Mouse (Mus musculus): ENCODE measurements around the gene Eif4g1.

DNA sequence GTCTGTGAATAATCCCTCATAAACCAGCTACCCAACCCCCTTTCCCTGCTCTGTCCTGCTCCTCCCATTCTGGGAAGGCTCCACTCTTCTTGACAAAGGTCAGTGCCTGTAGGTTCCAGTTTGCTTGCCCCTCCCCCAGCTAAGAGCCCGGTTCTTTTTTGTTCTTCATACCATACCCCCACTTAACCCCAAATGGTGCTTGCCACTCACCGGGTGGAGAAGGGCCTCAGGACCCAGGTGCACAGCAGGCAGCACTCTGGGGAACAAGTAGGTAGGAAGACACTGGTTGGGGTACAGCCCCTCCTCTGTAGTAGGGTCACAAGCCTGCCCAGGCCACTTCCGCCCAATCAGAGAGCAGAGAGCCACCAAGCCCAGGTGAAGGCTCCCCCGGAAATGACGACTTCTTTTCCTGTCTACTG, 62.2 kb downstream of the Eif4g1 start:
- TF ChIP-seq CTCF (IDR thresholded peaks at IDR 0.05) (no peak), EP300 (IDR thresholded peaks at IDR 0.05) (no peak)

All from lung, postnatal 0 days (tissue).